ENCODE assay signal across 12 mouse cellular contexts in the genomic region with DNA sequence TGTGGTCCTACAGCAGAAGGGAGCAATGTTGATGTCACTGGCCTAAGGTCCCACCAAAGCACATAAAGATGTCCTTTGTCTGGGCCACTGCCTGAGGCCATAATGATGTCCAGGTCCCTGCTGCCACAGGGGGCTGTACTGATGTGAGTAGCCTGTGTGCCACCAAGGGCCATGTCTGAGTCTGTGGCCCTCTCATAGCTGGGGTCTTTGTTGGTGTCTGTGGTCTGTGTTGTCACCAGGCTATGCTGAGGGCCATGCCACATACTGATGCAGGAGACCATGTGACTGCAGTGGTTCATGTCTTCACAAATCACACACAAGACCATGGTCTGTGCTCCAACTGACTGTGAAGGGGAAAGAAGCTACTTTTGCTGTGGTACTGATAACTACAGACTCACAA.
"Had no signal": no experiment of that assay in that cellular context is flagged by ENCODE, and none has a peak within 500 bp of the region (broad histone marks: within the 10 kb centered on the region; RNA-seq: fewer than 3 reads in every experiment).

No protein-coding gene starts in this region.

- ATAC-seq: liver, embryonic 12.5 days had no signal

- H3K9me3 ChIP-seq: liver, embryonic 12.5 days; midbrain, embryonic 12.5 days; neural tube, embryonic 12.5 days had no signal

- H3K36me3 ChIP-seq: liver, embryonic 12.5 days; midbrain, embryonic 12.5 days; neural tube, embryonic 12.5 days had no signal

- DNase-seq: lung, adult 18-20 months; lung, embryonic 14.5 days; lung, postnatal 10 days; lung, postnatal 4 days; right cerebral cortex, postnatal 14 days; thymus, adult 2 months; thymus, postnatal 25 days; thymus, postnatal 4 days had no signal

- H3K4me1 ChIP-seq: liver, embryonic 12.5 days; midbrain, embryonic 12.5 days; neural tube, embryonic 12.5 days had no signal

- H3K4me3 ChIP-seq: liver, embryonic 12.5 days; midbrain, embryonic 12.5 days; neural tube, embryonic 12.5 days had no signal

- H3K27ac ChIP-seq: liver, embryonic 12.5 days; liver, embryonic 14.5 days; midbrain, embryonic 12.5 days; neural tube, embryonic 12.5 days had no signal

- H3K9ac ChIP-seq: liver, embryonic 12.5 days; liver, embryonic 14.5 days; lung, embryonic 14.5 days; midbrain, embryonic 12.5 days; neural tube, embryonic 12.5 days had no signal

- H3K4me2 ChIP-seq: liver, embryonic 12.5 days; lung, embryonic 14.5 days; midbrain, embryonic 12.5 days; neural tube, embryonic 12.5 days had no signal

- H3K27me3 ChIP-seq: liver, embryonic 12.5 days; midbrain, embryonic 12.5 days; neural tube, embryonic 12.5 days had no signal
